Mouse (Mus musculus): ENCODE data around the gene Gm10639.
A peak's percentile ranks its signal among the peaks of the same experiment; 100 is the strongest.
"Not testable (repeated sequence)": the region's sequence is repeated elsewhere in the genome, so short reads cannot be mapped to it uniquely, and the experiment has no call there.

Gm10639 gene

GRCm38 (mm10) chr9:78348206-78349004 is 58.7 kb downstream of the Gm10639 start:
- DNase-seq (ENCODE audit: low spot score): peak; percentile 26

GRCm38 (mm10) chr9:78349141-78349540 is 59.4 kb downstream of the Gm10639 start:
- not testable (repeated sequence) for DNase-seq (ENCODE audit: low spot score)

- DNase-seq (ENCODE audit: low spot score): peak; percentile 34
These were observed 60.3 kb downstream of the Gm10639 start for GRCm38 (mm10) chr9:78350007-78350406.

GRCm38 (mm10) chr9:78351504-78352220 is 61.9 kb downstream of the Gm10639 start:
- no peak for DNase-seq (ENCODE audit: low spot score)

Measured in ovary, adult 18-20 months (tissue).